ENCODE assay signal across 9 mouse cellular contexts in the genomic region with DNA sequence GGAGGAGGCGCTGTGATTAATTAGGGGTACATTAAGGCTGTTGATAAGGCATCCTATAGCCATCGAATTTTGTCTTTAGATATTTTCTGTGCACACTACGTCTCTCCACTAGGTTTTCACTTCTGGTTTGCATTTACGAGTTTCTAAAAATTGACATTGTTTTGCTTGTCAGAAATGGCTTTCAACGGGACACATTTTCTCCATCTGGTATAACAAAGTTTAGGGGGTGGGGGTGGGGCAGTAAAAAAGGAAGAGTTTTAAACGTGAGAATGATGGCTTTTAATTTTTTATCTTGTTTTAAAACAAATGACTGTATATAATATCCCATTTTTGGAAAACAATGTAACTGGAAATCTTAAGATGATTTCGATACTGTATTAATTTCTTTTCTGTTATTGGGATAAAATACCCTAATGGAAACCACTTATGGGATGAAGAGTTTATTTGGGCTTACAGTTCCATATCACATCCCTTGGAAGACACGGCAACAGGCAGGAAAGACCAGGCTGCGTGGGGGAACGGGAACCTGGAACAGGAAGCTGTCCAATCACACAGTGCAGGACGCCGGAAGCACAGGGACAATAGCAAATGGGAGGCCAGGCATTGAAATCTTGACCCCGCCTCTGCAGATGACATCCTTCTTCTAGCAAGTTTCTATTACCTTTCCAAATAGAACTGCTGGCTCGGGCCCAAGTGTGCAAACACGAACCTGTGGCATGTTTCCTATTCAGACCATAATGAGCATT.
A peak's percentile ranks its signal among the peaks of the same experiment; 100 is the strongest.
DNase-seq lines count a peak whose midpoint lies in the region; ATAC-seq lines count a peak whose summit lies in the region.
"Had no signal": no experiment of that assay in that cellular context is flagged by ENCODE, and none has a peak within 500 bp of the region (broad histone marks: within the 10 kb centered on the region; RNA-seq: fewer than 3 reads in every experiment).

No protein-coding gene starts in this region.

- H3K27me3 ChIP-seq in heart, embryonic 16.5 days (ENCODE audit: control insufficient read depth, insufficient read depth, low read length), result no peaks in the 10 kb centered on the region
- H3K27me3 ChIP-seq in midbrain, embryonic 12.5 days, result no peaks in the 10 kb centered on the region
- H3K27me3 ChIP-seq in midbrain, embryonic 14.5 days (ENCODE audit: control insufficient read depth, insufficient read depth, low read length), result no peaks in the 10 kb centered on the region
- H3K27me3 ChIP-seq in hindbrain, embryonic 15.5 days, result no peaks in the 10 kb centered on the region
- no peaks in the 10 kb centered on the region for H3K27me3 ChIP-seq in stomach, embryonic 14.5 days (ENCODE audit: control insufficient read depth, insufficient read depth, low read length)

- H3K9me3 ChIP-seq in heart, embryonic 16.5 days (replicated peaks; ENCODE audit: control insufficient read depth, low read length), result no peaks in the 10 kb centered on the region
- H3K9me3 ChIP-seq in midbrain, embryonic 12.5 days, result no peaks in the 10 kb centered on the region
- H3K9me3 ChIP-seq in midbrain, embryonic 14.5 days (ENCODE audit: control insufficient read depth, low read length), result no peaks in the 10 kb centered on the region
- no peaks in the 10 kb centered on the region for H3K9me3 ChIP-seq in hindbrain, embryonic 15.5 days
- no peaks in the 10 kb centered on the region for H3K9me3 ChIP-seq in stomach, embryonic 14.5 days (ENCODE audit: control insufficient read depth, low read depth, low read length)

- peak overlapping the region; percentile 57 for H3K4me2 ChIP-seq in heart, embryonic 16.5 days (ENCODE audit: low read depth, low read length)
- peak overlapping the region; percentile 22; the same call in 1 of the 2 replicates for H3K4me2 ChIP-seq in midbrain, embryonic 12.5 days (replicated peaks)
- H3K4me2 ChIP-seq in midbrain, embryonic 14.5 days (ENCODE audit: low read length), result no peak overlapping the region
- H3K4me2 ChIP-seq in hindbrain, embryonic 15.5 days, result peak overlapping the region; percentile 28
- H3K4me2 ChIP-seq in stomach, embryonic 14.5 days (replicated peaks; ENCODE audit: low read depth, low read length), result peak overlapping the region; percentile 34

- H3K4me3 ChIP-seq in heart, embryonic 16.5 days (ENCODE audit: low read length), result no peak overlapping the region
- no peak overlapping the region for H3K4me3 ChIP-seq in midbrain, embryonic 12.5 days
- no peak overlapping the region for H3K4me3 ChIP-seq in midbrain, embryonic 14.5 days (replicated peaks; ENCODE audit: low read depth, low read length)
- no peak overlapping the region for H3K4me3 ChIP-seq in hindbrain, embryonic 15.5 days
- H3K4me3 ChIP-seq in stomach, embryonic 14.5 days (ENCODE audit: low read depth, low read length), result no peak overlapping the region

- H3K27ac ChIP-seq in heart, embryonic 16.5 days (ENCODE audit: low read length), result no peak overlapping the region
- H3K27ac ChIP-seq in midbrain, embryonic 12.5 days (replicated peaks), result no peak overlapping the region
- no peak overlapping the region for H3K27ac ChIP-seq in midbrain, embryonic 14.5 days (replicated peaks; ENCODE audit: low read depth, low read length)
- no peak overlapping the region for H3K27ac ChIP-seq in hindbrain, embryonic 15.5 days (replicated peaks)
- no peak overlapping the region for H3K27ac ChIP-seq in stomach, embryonic 14.5 days (ENCODE audit: low read length)

- no peak overlapping the region for H3K9ac ChIP-seq in heart, embryonic 16.5 days (ENCODE audit: low read length)
- no peak overlapping the region for H3K9ac ChIP-seq in midbrain, embryonic 12.5 days (replicated peaks)
- H3K9ac ChIP-seq in midbrain, embryonic 14.5 days (replicated peaks; ENCODE audit: low read length), result no peak overlapping the region
- no peak overlapping the region for H3K9ac ChIP-seq in hindbrain, embryonic 15.5 days
- no peak overlapping the region for H3K9ac ChIP-seq in stomach, embryonic 14.5 days (replicated peaks; ENCODE audit: low read depth, low read length)

- H3K36me3 ChIP-seq in heart, embryonic 16.5 days (ENCODE audit: control insufficient read depth, insufficient read depth), result no peaks in the 10 kb centered on the region
- H3K36me3 ChIP-seq in midbrain, embryonic 12.5 days, result no peaks in the 10 kb centered on the region
- H3K36me3 ChIP-seq in midbrain, embryonic 14.5 days (ENCODE audit: control insufficient read depth, insufficient read depth, low read length), result no peaks in the 10 kb centered on the region
- no peaks in the 10 kb centered on the region for H3K36me3 ChIP-seq in hindbrain, embryonic 15.5 days
- H3K36me3 ChIP-seq in stomach, embryonic 14.5 days (ENCODE audit: control insufficient read depth, insufficient read depth, low read length), result no peaks in the 10 kb centered on the region

- WGBS in heart, embryonic 16.5 days, result 62% methylated on average over 15 of the region's 15 CpGs
- WGBS in midbrain, embryonic 12.5 days, result 75% methylated on average over 15 of the region's 15 CpGs
- 71% methylated on average over 15 of the region's 15 CpGs for WGBS in midbrain, embryonic 14.5 days
- WGBS in hindbrain, embryonic 15.5 days, result 66% methylated on average over 15 of the region's 15 CpGs
- WGBS in stomach, embryonic 14.5 days, result 60% methylated on average over 15 of the region's 15 CpGs

- H3K4me1 ChIP-seq in heart, embryonic 16.5 days (ENCODE audit: control insufficient read depth, insufficient read depth, low read length), result peaks cover 6% of the 10 kb centered on the region
- no peaks in the 10 kb centered on the region for H3K4me1 ChIP-seq in midbrain, embryonic 12.5 days
- no peaks in the 10 kb centered on the region for H3K4me1 ChIP-seq in midbrain, embryonic 14.5 days (ENCODE audit: control insufficient read depth, insufficient read depth, low read length)
- H3K4me1 ChIP-seq in hindbrain, embryonic 15.5 days (replicated peaks), result no peaks in the 10 kb centered on the region
- no peaks in the 10 kb centered on the region; the same call in 1 of the 2 replicates for H3K4me1 ChIP-seq in stomach, embryonic 14.5 days (ENCODE audit: control insufficient read depth, insufficient read depth, low read length)

- ATAC-seq in heart, embryonic 16.5 days (replicated peaks; ENCODE audit: extremely low read depth, insufficient read depth, low FRiP score), result no peak
- ATAC-seq in midbrain, embryonic 12.5 days (ENCODE audit: low FRiP score, low read depth), result no peak
- no peak for ATAC-seq in midbrain, embryonic 14.5 days (ENCODE audit: low FRiP score, low TSS enrichment)
- no peak for ATAC-seq in hindbrain, embryonic 15.5 days (ENCODE audit: low FRiP score, low read depth)
- no peak for ATAC-seq in stomach, embryonic 14.5 days (ENCODE audit: insufficient number of reproducible peaks, insufficient read depth, low FRiP score, low read depth)
- ATAC-seq in inflammation-experienced regulatory T-cells, adult 6 months, result no peak

- DNase-seq in heart, adult 8-10 months (ENCODE audit: low spot score), result no peak
- DNase-seq in midbrain, embryonic 14.5 days, result no peak
- no peak for DNase-seq in embryo, embryonic 9.5 days (ENCODE audit: extremely low spot score)
- DNase-seq: cerebellum, adult 11-12 months had no signal
